Comparison of ENCODE assay signal across 17 mouse cellular contexts in the genomic region with DNA sequence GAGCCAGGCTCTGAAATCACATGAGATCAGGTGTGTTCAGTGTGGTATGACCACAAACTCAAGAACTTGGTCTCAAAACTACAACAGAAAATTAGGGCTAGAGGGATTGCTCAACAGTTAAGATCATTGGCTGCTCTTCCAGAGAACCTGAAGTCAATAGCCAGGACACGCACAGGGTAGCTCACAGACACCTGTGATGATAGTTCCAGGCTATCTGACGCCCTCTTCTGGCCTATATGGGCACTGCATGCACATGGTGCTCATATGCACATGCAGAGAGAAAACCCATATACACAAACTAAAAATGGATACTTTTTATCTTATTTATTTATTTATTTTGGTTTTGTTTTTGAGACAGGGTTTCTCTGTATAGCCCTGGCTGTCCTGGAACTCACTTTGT. TPM values are rescaled to one million over a fixed set of nuclear protein-coding genes. Genes with fewer than 3 reads are reported as not detected.
DNase-seq lines count a peak whose midpoint lies in the region; ATAC-seq and TF ChIP-seq lines count a peak whose summit lies in the region.
"Had no signal": no experiment of that assay in that cellular context is flagged by ENCODE, and none has a peak within 500 bp of the region (broad histone marks: within the 10 kb centered on the region; RNA-seq: fewer than 3 reads in every experiment).

No protein-coding gene starts in this region.

- H3K36me3 ChIP-seq in heart, adult 2 months (ENCODE audit: control insufficient read depth, insufficient read depth, low read length), result no peaks in the 10 kb centered on the region
- H3K36me3 ChIP-seq in liver, postnatal 0 days (replicated peaks; ENCODE audit: insufficient read depth, low read length), result no peaks in the 10 kb centered on the region
- H3K36me3 ChIP-seq in liver, embryonic 12.5 days, result no peaks in the 10 kb centered on the region
- H3K36me3 ChIP-seq: embryonic facial prominence, embryonic 12.5 days had no signal

- WGBS in heart, adult 2 months, result 50% methylated on average over 2 of the region's 2 CpGs
- WGBS in liver, postnatal 0 days (ENCODE audit: insufficient replicate concordance), result 45% methylated on average over 2 of the region's 2 CpGs
- 30% methylated on average over 2 of the region's 2 CpGs for WGBS in liver, embryonic 12.5 days (ENCODE audit: insufficient replicate concordance)

- no peaks in the 10 kb centered on the region for H3K79me2 ChIP-seq in heart, adult 2 months (replicated peaks; ENCODE audit: control insufficient read depth, insufficient read depth, low read length)

- H3K9me3 ChIP-seq in liver, postnatal 0 days (ENCODE audit: low read length), result no peaks in the 10 kb centered on the region
- H3K9me3 ChIP-seq in liver, embryonic 12.5 days (replicated peaks), result 0 out of 2 replicates have a peak, but pooled peaks cover 5% of the 10 kb centered on the region
- H3K9me3 ChIP-seq: embryonic facial prominence, embryonic 12.5 days had no signal

- H3K27me3 ChIP-seq in heart, adult 2 months (ENCODE audit: control insufficient read depth, insufficient read depth, low read length), result no peaks in the 10 kb centered on the region
- H3K27me3 ChIP-seq in liver, postnatal 0 days (ENCODE audit: insufficient read depth, low read length), result no peaks in the 10 kb centered on the region
- no peaks in the 10 kb centered on the region for H3K27me3 ChIP-seq in liver, embryonic 12.5 days (replicated peaks)
- H3K27me3 ChIP-seq: embryonic facial prominence, embryonic 12.5 days had no signal

- H3K9ac ChIP-seq in heart, adult 2 months (ENCODE audit: low read depth, low read length), result no peak overlapping the region
- no peak overlapping the region for H3K9ac ChIP-seq in liver, postnatal 0 days (replicated peaks)
- H3K9ac ChIP-seq in liver, embryonic 12.5 days, result no peak overlapping the region
- H3K9ac ChIP-seq: embryonic facial prominence, embryonic 12.5 days had no signal

- intact Hi-C loops in heart, adult 2 months (cut with DNase I), result no loop called here
- intact Hi-C loops in heart, postnatal 14 days (cut with DNase I), result no loop called here

- ATAC-seq in liver, postnatal 0 days, result 0 out of 2 replicates have a peak, but pooled peaks have one; percentile 23
- ATAC-seq in liver, embryonic 12.5 days, result no peak

- no peak overlapping the region for H3K4me2 ChIP-seq in liver, postnatal 0 days (ENCODE audit: low read depth, low read length)
- no peak overlapping the region for H3K4me2 ChIP-seq in liver, embryonic 12.5 days
- H3K4me2 ChIP-seq: embryonic facial prominence, embryonic 12.5 days; midbrain, embryonic 11.5 days had no signal

- H3K4me3 ChIP-seq in heart, adult 2 months, result no peak overlapping the region
- H3K4me3 ChIP-seq in liver, postnatal 0 days (ENCODE audit: low read depth, low read length), result no peak overlapping the region
- H3K4me3 ChIP-seq in liver, embryonic 12.5 days, result no peak overlapping the region
- H3K4me3 ChIP-seq: embryonic facial prominence, embryonic 12.5 days had no signal

- no peaks in the 10 kb centered on the region for H3K4me1 ChIP-seq in heart, adult 2 months (ENCODE audit: control insufficient read depth, insufficient read depth, low read length)
- H3K4me1 ChIP-seq in liver, postnatal 0 days (ENCODE audit: insufficient read depth), result no peaks in the 10 kb centered on the region
- peaks cover 4% of the 10 kb centered on the region; the same call in 1 of the 2 replicates for H3K4me1 ChIP-seq in liver, embryonic 12.5 days

- no peak for TF ChIP-seq EP300 in heart, adult 2 months (IDR thresholded peaks at IDR 0.05; ENCODE audit: insufficient read depth, low read depth, low read length)
- no peak for TF ChIP-seq EP300 in liver, postnatal 0 days (IDR thresholded peaks at IDR 0.05; ENCODE audit: low read depth)

- no peak overlapping the region for H3K27ac ChIP-seq in heart, adult 2 months
- H3K27ac ChIP-seq in liver, postnatal 0 days (ENCODE audit: low read depth), result no peak overlapping the region
- no peak overlapping the region for H3K27ac ChIP-seq in liver, embryonic 12.5 days
- H3K27ac ChIP-seq: embryonic facial prominence, embryonic 12.5 days had no signal

- no peak for TF ChIP-seq POLR2A in heart, adult 2 months (IDR thresholded peaks at IDR 0.05; ENCODE audit: insufficient read depth, low read depth, low read length)
- TF ChIP-seq POLR2A in brain, embryonic 14.5 days (IDR thresholded peaks at IDR 0.05; ENCODE audit: borderline replicate concordance, extremely low read depth, insufficient read depth, insufficient read length, poor library complexity, severe bottlenecking), result no peak

- TF ChIP-seq CTCF in heart, adult 2 months (IDR thresholded peaks at IDR 0.05), result peak; percentile 9; the same call in 1 of the 2 replicates
- peak; percentile 53 for TF ChIP-seq CTCF in liver, postnatal 0 days (IDR thresholded peaks at IDR 0.05; ENCODE audit: low read depth)
- TF ChIP-seq CTCF in brain, embryonic 14.5 days (IDR thresholded peaks at IDR 0.05; ENCODE audit: borderline replicate concordance, extremely low read depth, insufficient read depth, insufficient read length), result peak; percentile 21; the same call in 1 of the 2 replicates

- DNase-seq in heart, adult 2 months, result no peak
- no peak for DNase-seq in heart, postnatal 14 days
- no peak for DNase-seq in liver, postnatal 0 days
- DNase-seq in ES-CJ7 (ENCODE audit: low read depth, low spot score), result peak; percentile 68
- no peak for DNase-seq in brain, embryonic 14.5 days (ENCODE audit: low read depth)
- DNase-seq in spleen, adult 18-20 months, result no peak
- DNase-seq: adrenal gland, postnatal 36 days; heart, adult 18-20 months; heart, postnatal 10 days; kidney, postnatal 25 days; layer of hippocampus, postnatal 36 days; thymus, adult 2 months had no signal

RNA-seq across cellular contexts. Expression of gene Rps10, which starts 8.1 kb away (rescaled TPM):
- 100 to 1,000 TPM; 529 to 604 TPM for total RNA-seq in heart, adult 2 months (2021)
- polyA plus RNA-seq in heart, adult 2 months (2012; rRNA removed), result 448 and 482 TPM in 2 replicates
- 100 to 1,000 TPM; 542 to 580 TPM for total RNA-seq in heart, postnatal 14 days (2021)
- 523 and 535 TPM in 2 replicates for polyA plus RNA-seq in liver, postnatal 0 days (2015; fragmentation: Nextera tagmentation; extraction: Ambion mirVana)
- polyA plus RNA-seq in liver, embryonic 12.5 days (2016; fragmentation: Nextera tagmentation; extraction: Ambion mirVana), result 898 and 941 TPM in 2 replicates
- polyA plus RNA-seq in brain, embryonic 14.5 days (2012; rRNA removed), result 1,098 and 1,286 TPM in 2 replicates

RNA-seq across cellular contexts. Expression of gene RPS10-NUDT3, which starts 9.6 kb away (rescaled TPM):
- not detected for total RNA-seq in heart, adult 2 months (2021)
- polyA plus RNA-seq in heart, adult 2 months (2012; rRNA removed), result not detected in 2 replicates
- not detected for total RNA-seq in heart, postnatal 14 days (2021)
- polyA plus RNA-seq in liver, postnatal 0 days (2015; fragmentation: Nextera tagmentation; extraction: Ambion mirVana), result not detected in 2 replicates
- not detected in 2 replicates for polyA plus RNA-seq in liver, embryonic 12.5 days (2016; fragmentation: Nextera tagmentation; extraction: Ambion mirVana)
- not detected in 2 replicates for polyA plus RNA-seq in brain, embryonic 14.5 days (2012; rRNA removed)
- total RNA-seq: adrenal gland, postnatal 36 days; ES-E14; layer of hippocampus, postnatal 36 days had no signal
- polyA plus RNA-seq: embryonic facial prominence, embryonic 12.5 days; limb, embryonic 11.5 days; midbrain, embryonic 11.5 days; thymus, adult 2 months had no signal

RNA-seq across cellular contexts. Expression of gene Pacsin1, which starts 10.7 kb away (rescaled TPM):
- total RNA-seq in heart, adult 2 months (2021), result under 1 TPM; 0.44 to 0.45 TPM
- polyA plus RNA-seq in heart, adult 2 months (2012; rRNA removed), result 0.29 and 0.61 TPM in 2 replicates
- under 1 TPM; 0.27 to 0.48 TPM for total RNA-seq in heart, postnatal 14 days (2021)
- 0.27 and 0.29 TPM in 2 replicates for polyA plus RNA-seq in liver, postnatal 0 days (2015; fragmentation: Nextera tagmentation; extraction: Ambion mirVana)
- polyA plus RNA-seq in liver, embryonic 12.5 days (2016; fragmentation: Nextera tagmentation; extraction: Ambion mirVana), result 0.20 and 0.48 TPM in 2 replicates
- 19.0 and 27.8 TPM in 2 replicates for polyA plus RNA-seq in brain, embryonic 14.5 days (2012; rRNA removed)

RNA-seq across cellular contexts. Expression of gene Nudt3, which starts 21.3 kb away (rescaled TPM):
- total RNA-seq in heart, adult 2 months (2021), result 100 to 1,000 TPM; 330 to 346 TPM
- polyA plus RNA-seq in heart, adult 2 months (2012; rRNA removed), result 143 and 189 TPM in 2 replicates
- total RNA-seq in heart, postnatal 14 days (2021), result 100 to 1,000 TPM; 320 to 341 TPM
- polyA plus RNA-seq in liver, postnatal 0 days (2015; fragmentation: Nextera tagmentation; extraction: Ambion mirVana), result 17.9 and 20.2 TPM in 2 replicates
- polyA plus RNA-seq in liver, embryonic 12.5 days (2016; fragmentation: Nextera tagmentation; extraction: Ambion mirVana), result 51.2 and 53.9 TPM in 2 replicates
- 263 and 287 TPM in 2 replicates for polyA plus RNA-seq in brain, embryonic 14.5 days (2012; rRNA removed)

Comparison
In these comparisons a context has a peak if more than half of its experiments do, and no peak if none do; other contexts are left out.
1. RNA of gene Pacsin1, which starts 10.7 kb away (polyA plus RNA-seq): 19.0 to 27.8 TPM in brain, embryonic 14.5 days; 0.29 to 0.61 TPM in heart, adult 2 months, 0.27 to 0.29 TPM in liver, postnatal 0 days and 0.20 to 0.48 TPM in liver, embryonic 12.5 days; every median in the first group is over 10 times any median in the second.
2. Peak in every context shown above with its lines, with median percentiles within 50 percentile points of each other: CTCF ChIP-seq.